Mouse (Mus musculus) testis, adult 2 months (tissue): ENCODE measurements around the gene Ctns.

Experiments
- CTCF ChIP-seq: fragments of 200-500 bp; IDR thresholded peaks from 2 replicates; pipeline ENCODE4 v1.5.1; 2012; ENCODE audit warnings: low read depth, mild to moderate bottlenecking, inconsistent platforms, low read length, moderate library complexity; ENCODE audit not compliant: control insufficient read depth, insufficient read depth, insufficient replicate concordance
- POLR2A ChIP-seq: fragments of 200-500 bp; IDR thresholded peaks from 2 replicates; pipeline ENCODE4 v1.6.1; 2012; ENCODE audit warnings: low read depth, mild to moderate bottlenecking, inconsistent platforms, low read length, moderate library complexity; ENCODE audit not compliant: control insufficient read depth

- TF ChIP-seq POLR2A (no peak), CTCF (no peak)
Observed at GRCm38 (mm10) chr11:73230081-73230480, 31.2 kb upstream of the Ctns start.
